Mouse (Mus musculus) lung, postnatal 25 days (tissue): ENCODE measurements around the gene Defb42.

Source experiments
- DNase-seq: peaks from one replicate; pipeline ENCODE4 v3.0.0; 2022; ENCODE audit warnings: low spot score

The Defb42 gene

GRCm38 (mm10) chr14:63046691-63047090, at the start of gene Defb42:
Gene Defb42, plus strand, starts transcription at chr14:63046991.
- DNase-seq = no peak

- DNase-seq = no peak
Observed at GRCm38 (mm10) chr14:62997777-62998176, 49.0 kb upstream of the Defb42 start, which contains the start of gene Defb47. Gene Defb47, plus strand, starts transcription at chr14:62998077.

- DNase-seq = no peak
Observed at GRCm38 (mm10) chr14:62998977-62999376, 47.8 kb upstream of the Defb42 start.

GRCm38 (mm10) chr14:63002588-63002987, 44.2 kb upstream of the Defb42 start:
- no peak for DNase-seq

- no peak for DNase-seq
Observed at GRCm38 (mm10) chr14:63011471-63011870, 35.3 kb upstream of the Defb42 start, which contains the start of gene Defb43. Gene Defb43, plus strand, starts transcription at chr14:63011771.

GRCm38 (mm10) chr14:63013082-63013481, 33.7 kb upstream of the Defb42 start:
- no peak for DNase-seq

- no peak for DNase-seq
Observed at GRCm38 (mm10) chr14:63014667-63015066, 32.1 kb upstream of the Defb42 start.

GRCm38 (mm10) chr14:63020524-63021156, 26.2 kb upstream of the Defb42 start:
- DNase-seq = no peak

- DNase-seq = no peak
Observed at GRCm38 (mm10) chr14:63049910-63050370, 3.1 kb downstream of the Defb42 start, which contains the start of gene Defb30. Gene Defb30, minus strand, starts transcription at chr14:63049960.

- peak; percentile 59 for DNase-seq
Observed at GRCm38 (mm10) chr14:63050769-63051168, 4.0 kb downstream of the Defb42 start.

- peak; percentile 88 for DNase-seq
Observed at GRCm38 (mm10) chr14:63054729-63055128, 7.9 kb downstream of the Defb42 start.

- DNase-seq = no peak
Observed at GRCm38 (mm10) chr14:63060361-63060760, 13.6 kb downstream of the Defb42 start.

- DNase-seq = no peak
Observed at GRCm38 (mm10) chr14:63062184-63062583, 15.4 kb downstream of the Defb42 start.

- no peak for DNase-seq
Observed at GRCm38 (mm10) chr14:63065391-63065790, 18.6 kb downstream of the Defb42 start.

GRCm38 (mm10) chr14:63066630-63067310, 20.0 kb downstream of the Defb42 start:
- DNase-seq = peak; percentile 60

GRCm38 (mm10) chr14:63067708-63068107, 20.9 kb downstream of the Defb42 start:
- no peak for DNase-seq
